Mouse (Mus musculus): ENCODE measurements around the gene 1700037H04Rik.
"Not testable (repeated sequence)": the region's sequence is repeated elsewhere in the genome, so short reads cannot be mapped to it uniquely, and the experiment has no call there.

The 1700037H04Rik gene

GRCm38 (mm10) chr2:131125964-131126815 lies 33.7 kb downstream of the 1700037H04Rik start:
- DNase-seq, result no peak

- no peak for DNase-seq
These were observed 34.5 kb downstream of the 1700037H04Rik start for GRCm38 (mm10) chr2:131125157-131125963.

GRCm38 (mm10) chr2:131124166-131124565 lies 35.7 kb downstream of the 1700037H04Rik start:
- no peak for DNase-seq

GRCm38 (mm10) chr2:131118968-131119574 lies 40.8 kb downstream of the 1700037H04Rik start:
- DNase-seq, result no peak

GRCm38 (mm10) chr2:131105989-131106388 lies 53.9 kb downstream of the 1700037H04Rik start:
- DNase-seq, result no peak

GRCm38 (mm10) chr2:131105061-131105460 lies 54.8 kb downstream of the 1700037H04Rik start:
- not testable (repeated sequence) for DNase-seq

- DNase-seq, result no peak
These were observed 55.9 kb downstream of the 1700037H04Rik start for GRCm38 (mm10) chr2:131104021-131104420.

- DNase-seq, result no peak
These were observed 58.4 kb downstream of the 1700037H04Rik start for GRCm38 (mm10) chr2:131101530-131101929.

GRCm38 (mm10) chr2:131097087-131097486 lies 62.8 kb downstream of the 1700037H04Rik start:
- DNase-seq, result no peak

All from cerebellum, adult 11-12 months (tissue).